Comparison of ENCODE assay signal across 13 mouse cellular contexts in the genomic region with DNA sequence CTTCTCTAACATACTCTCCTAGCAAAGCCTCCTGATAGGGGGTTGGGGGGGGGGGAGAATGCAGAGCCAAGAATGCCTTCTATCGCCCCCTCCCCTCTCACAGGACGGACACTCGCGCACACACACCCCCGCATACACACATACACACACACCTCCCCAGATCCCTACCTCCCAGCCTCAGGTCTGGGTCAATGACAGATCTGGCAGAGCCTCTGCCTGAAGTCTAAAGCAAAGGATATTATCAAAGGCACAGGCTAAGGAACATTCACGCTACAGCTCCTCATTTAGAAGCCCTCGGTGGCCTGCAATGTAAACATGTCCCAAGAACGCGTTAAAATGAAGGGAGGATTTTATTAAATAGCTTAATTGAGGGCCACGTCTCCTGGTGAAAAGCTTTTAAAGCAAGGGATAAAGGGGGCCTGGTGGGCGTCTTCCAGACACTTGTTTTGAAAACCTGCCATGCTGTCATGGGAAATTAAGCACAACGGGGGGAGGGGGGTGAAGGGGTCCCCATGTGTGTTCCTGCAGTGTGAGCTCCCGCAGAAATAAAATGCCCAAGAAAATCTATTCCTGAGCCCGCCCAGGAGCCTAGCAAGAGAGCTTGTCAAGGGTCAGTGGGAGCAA. TPM values are rescaled to one million over a fixed set of nuclear protein-coding genes. Genes with fewer than 3 reads are reported as not detected.
A peak's percentile ranks its signal among the peaks of the same experiment; 100 is the strongest.
DNase-seq lines count a peak whose midpoint lies in the region; ATAC-seq lines count a peak whose summit lies in the region.
"Had no signal": no experiment of that assay in that cellular context is flagged by ENCODE, and none has a peak within 500 bp of the region (broad histone marks: within the 10 kb centered on the region; RNA-seq: fewer than 3 reads in every experiment).

No protein-coding gene starts in this region.

- no peak overlapping the region for H3K4me3 ChIP-seq in forebrain, embryonic 11.5 days (ENCODE audit: low read depth, low read length)
- H3K4me3 ChIP-seq in forebrain, embryonic 16.5 days (replicated peaks; ENCODE audit: low read length) = no peak overlapping the region
- no peak overlapping the region for H3K4me3 ChIP-seq in kidney, embryonic 16.5 days (ENCODE audit: low read length)
- H3K4me3 ChIP-seq in embryonic facial prominence, embryonic 14.5 days (ENCODE audit: low read depth, low read length) = no peak overlapping the region
- no peak overlapping the region for H3K4me3 ChIP-seq in midbrain, embryonic 14.5 days (replicated peaks; ENCODE audit: low read depth, low read length)
- H3K4me3 ChIP-seq: embryonic facial prominence, embryonic 13.5 days; megakaryocyte, embryonic 14.5 days had no signal

- WGBS in forebrain, embryonic 11.5 days = 6% methylated on average over 14 of the region's 14 CpGs
- WGBS in forebrain, embryonic 16.5 days = 4% methylated on average over 14 of the region's 14 CpGs
- 18% methylated on average over 14 of the region's 14 CpGs for WGBS in kidney, embryonic 16.5 days
- 17% methylated on average over 14 of the region's 14 CpGs for WGBS in embryonic facial prominence, embryonic 14.5 days
- WGBS in midbrain, embryonic 14.5 days = 3% methylated on average over 14 of the region's 14 CpGs

- H3K4me1 ChIP-seq in forebrain, embryonic 11.5 days (replicated peaks; ENCODE audit: control insufficient read depth, insufficient read depth, low read length) = peaks cover 23% of the 10 kb centered on the region
- peaks cover 11% of the 10 kb centered on the region for H3K4me1 ChIP-seq in forebrain, embryonic 16.5 days (replicated peaks; ENCODE audit: control insufficient read depth, insufficient read depth, low read length)
- peaks cover 70% of the 10 kb centered on the region for H3K4me1 ChIP-seq in kidney, embryonic 16.5 days (ENCODE audit: insufficient read depth, low read length)
- H3K4me1 ChIP-seq in embryonic facial prominence, embryonic 14.5 days (ENCODE audit: control insufficient read depth, insufficient read depth, low read length) = peaks cover 29% of the 10 kb centered on the region
- peaks cover 14% of the 10 kb centered on the region for H3K4me1 ChIP-seq in midbrain, embryonic 14.5 days (ENCODE audit: control insufficient read depth, insufficient read depth, low read length)
- H3K4me1 ChIP-seq: megakaryocyte, embryonic 14.5 days had no signal

- ATAC-seq in forebrain, embryonic 11.5 days (replicated peaks; ENCODE audit: low FRiP score) = peak; percentile 69; the same call in 1 of the 2 replicates
- no peak; the same call in 1 of the 2 replicates for ATAC-seq in forebrain, embryonic 16.5 days
- ATAC-seq in kidney, embryonic 16.5 days (ENCODE audit: low FRiP score, low TSS enrichment) = peak; percentile 47; the same call in 1 of the 2 replicates
- ATAC-seq in embryonic facial prominence, embryonic 14.5 days (ENCODE audit: low read depth) = no peak
- no peak for ATAC-seq in midbrain, embryonic 14.5 days (ENCODE audit: low FRiP score, low TSS enrichment)

- peak; percentile 69 for DNase-seq in forebrain, embryonic 11.5 days (ENCODE audit: low spot score)
- DNase-seq in kidney, adult 9 months = no peak
- no peak for DNase-seq in embryonic facial prominence, embryonic 14.5 days (ENCODE audit: low spot score)
- DNase-seq in midbrain, embryonic 14.5 days = peak; percentile 44
- no peak for DNase-seq in thymus, postnatal 25 days
- DNase-seq in right cerebral cortex, postnatal 4 days = no peak
- DNase-seq: layer of hippocampus, adult 9-11 months; liver had no signal

- peaks cover 13% of the 10 kb centered on the region; the same call in 1 of the 2 replicates for H3K27me3 ChIP-seq in forebrain, embryonic 11.5 days (ENCODE audit: control insufficient read depth, insufficient read depth, low read length)
- peaks cover 5% of the 10 kb centered on the region; the same call in 1 of the 2 replicates for H3K27me3 ChIP-seq in forebrain, embryonic 16.5 days (replicated peaks; ENCODE audit: control insufficient read depth, insufficient read depth, low read length)
- H3K27me3 ChIP-seq in kidney, embryonic 16.5 days (ENCODE audit: insufficient read depth, low read length) = no peaks in the 10 kb centered on the region
- no peaks in the 10 kb centered on the region for H3K27me3 ChIP-seq in embryonic facial prominence, embryonic 14.5 days (replicated peaks; ENCODE audit: control insufficient read depth, insufficient read depth, low read length)
- H3K27me3 ChIP-seq in midbrain, embryonic 14.5 days (ENCODE audit: control insufficient read depth, insufficient read depth, low read length) = peaks cover 14% of the 10 kb centered on the region; the same call in 1 of the 2 replicates
- H3K27me3 ChIP-seq: embryonic facial prominence, embryonic 13.5 days had no signal

- no peaks in the 10 kb centered on the region for H3K36me3 ChIP-seq in forebrain, embryonic 11.5 days (ENCODE audit: control insufficient read depth, insufficient read depth, low read length)
- H3K36me3 ChIP-seq in forebrain, embryonic 16.5 days (ENCODE audit: control insufficient read depth, insufficient read depth) = no peaks in the 10 kb centered on the region
- no peaks in the 10 kb centered on the region for H3K36me3 ChIP-seq in kidney, embryonic 16.5 days (ENCODE audit: insufficient read depth, low read length)
- H3K36me3 ChIP-seq in embryonic facial prominence, embryonic 14.5 days (ENCODE audit: control insufficient read depth, insufficient read depth, low read length) = no peaks in the 10 kb centered on the region
- no peaks in the 10 kb centered on the region for H3K36me3 ChIP-seq in midbrain, embryonic 14.5 days (ENCODE audit: control insufficient read depth, insufficient read depth, low read length)
- H3K36me3 ChIP-seq: embryonic facial prominence, embryonic 13.5 days; G1E had no signal

- peak overlapping the region; percentile 24; the same call in 1 of the 2 replicates for H3K4me2 ChIP-seq in forebrain, embryonic 11.5 days (ENCODE audit: low read depth, low read length, severe bottlenecking)
- H3K4me2 ChIP-seq in forebrain, embryonic 16.5 days (ENCODE audit: low read length) = no peak overlapping the region
- H3K4me2 ChIP-seq in kidney, embryonic 16.5 days (replicated peaks; ENCODE audit: low read depth, low read length) = peak overlapping the region; percentile 13; the same call in 1 of the 2 replicates
- 0 out of 2 replicates have a peak overlapping the region, but pooled peaks have one; percentile 12 for H3K4me2 ChIP-seq in embryonic facial prominence, embryonic 14.5 days (ENCODE audit: low read depth, low read length)
- H3K4me2 ChIP-seq in midbrain, embryonic 14.5 days (ENCODE audit: low read length) = peak overlapping the region; percentile 12; the same call in 1 of the 2 replicates

- no peak overlapping the region for H3K27ac ChIP-seq in forebrain, embryonic 11.5 days (ENCODE audit: low read depth, low read length)
- H3K27ac ChIP-seq in forebrain, embryonic 16.5 days (ENCODE audit: low read length) = no peak overlapping the region
- H3K27ac ChIP-seq in kidney, embryonic 16.5 days (ENCODE audit: low read length) = peak overlapping the region; percentile 79
- H3K27ac ChIP-seq in embryonic facial prominence, embryonic 14.5 days (replicated peaks; ENCODE audit: low read depth, low read length) = no peak overlapping the region
- no peak overlapping the region for H3K27ac ChIP-seq in midbrain, embryonic 14.5 days (replicated peaks; ENCODE audit: low read depth, low read length)
- H3K27ac ChIP-seq: embryonic facial prominence, embryonic 13.5 days had no signal

- H3K9me3 ChIP-seq in forebrain, embryonic 11.5 days (ENCODE audit: control insufficient read depth, low read length) = peaks cover 4% of the 10 kb centered on the region; the same call in 1 of the 2 replicates
- no peaks in the 10 kb centered on the region for H3K9me3 ChIP-seq in forebrain, embryonic 16.5 days (ENCODE audit: control insufficient read depth, low read length)
- peaks cover 5% of the 10 kb centered on the region; the same call in 1 of the 2 replicates for H3K9me3 ChIP-seq in kidney, embryonic 16.5 days (ENCODE audit: low read length)
- 0 out of 2 replicates have a peak, but pooled peaks cover 2% of the 10 kb centered on the region for H3K9me3 ChIP-seq in embryonic facial prominence, embryonic 14.5 days (ENCODE audit: control insufficient read depth, low read length)
- no peaks in the 10 kb centered on the region for H3K9me3 ChIP-seq in midbrain, embryonic 14.5 days (ENCODE audit: control insufficient read depth, low read length)

- H3K9ac ChIP-seq in forebrain, embryonic 11.5 days (ENCODE audit: low read length) = no peak overlapping the region
- no peak overlapping the region; the same call in 1 of the 2 replicates for H3K9ac ChIP-seq in forebrain, embryonic 16.5 days (replicated peaks; ENCODE audit: low read depth, low read length)
- peak overlapping the region; percentile 41 for H3K9ac ChIP-seq in kidney, embryonic 16.5 days (replicated peaks; ENCODE audit: low read length)
- no peak overlapping the region for H3K9ac ChIP-seq in embryonic facial prominence, embryonic 14.5 days (ENCODE audit: low read depth, low read length)
- no peak overlapping the region for H3K9ac ChIP-seq in midbrain, embryonic 14.5 days (replicated peaks; ENCODE audit: low read length)
- H3K9ac ChIP-seq: embryonic facial prominence, embryonic 13.5 days had no signal

RNA-seq across cellular contexts. Expression of a gene that starts 10.8 kb away (rescaled TPM):
- 5.2 and 5.9 TPM in 2 replicates for polyA plus RNA-seq in forebrain, embryonic 11.5 days (2014; fragmentation: Nextera tagmentation; extraction: Ambion mirVana)
- polyA plus RNA-seq in forebrain, embryonic 16.5 days (2015; fragmentation: Nextera tagmentation; extraction: Ambion mirVana) = 4.3 and 4.4 TPM in 2 replicates
- 30.9 and 33.2 TPM in 2 replicates for polyA plus RNA-seq in kidney, embryonic 16.5 days (2015; fragmentation: Nextera tagmentation; extraction: Ambion mirVana)
- 11.7 and 12.6 TPM in 2 replicates for polyA plus RNA-seq in embryonic facial prominence, embryonic 14.5 days (2014; fragmentation: Nextera tagmentation; extraction: Ambion mirVana)
- 1.3 and 4.4 TPM in 2 replicates for polyA plus RNA-seq in midbrain, embryonic 14.5 days (2014; fragmentation: Nextera tagmentation; extraction: Ambion mirVana)

Comparison
In these comparisons a context has a peak if more than half of its experiments do, and no peak if none do; other contexts are left out.
1. ATAC-seq: peak in forebrain, embryonic 11.5 days (single experiment) and kidney, embryonic 16.5 days (single experiment); none in forebrain, embryonic 16.5 days (single experiment), embryonic facial prominence, embryonic 14.5 days (single experiment) and midbrain, embryonic 14.5 days (single experiment).
2. DNase-seq: peak in forebrain, embryonic 11.5 days (single experiment) and midbrain, embryonic 14.5 days (single experiment); none in kidney, adult 9 months (single experiment), embryonic facial prominence, embryonic 14.5 days (single experiment), thymus, postnatal 25 days (single experiment) and right cerebral cortex, postnatal 4 days (single experiment).